Mouse (Mus musculus) left cerebral cortex, adult 9 months (tissue): ENCODE measurements around the gene Nr5a1.

Experiments
- DNase-seq, 2 experiments: peaks; one replicate each; pipeline ENCODE4 v3.0.0; 2022; ENCODE audit warnings: low spot score in 2 of 2

The Nr5a1 gene

DNA sequence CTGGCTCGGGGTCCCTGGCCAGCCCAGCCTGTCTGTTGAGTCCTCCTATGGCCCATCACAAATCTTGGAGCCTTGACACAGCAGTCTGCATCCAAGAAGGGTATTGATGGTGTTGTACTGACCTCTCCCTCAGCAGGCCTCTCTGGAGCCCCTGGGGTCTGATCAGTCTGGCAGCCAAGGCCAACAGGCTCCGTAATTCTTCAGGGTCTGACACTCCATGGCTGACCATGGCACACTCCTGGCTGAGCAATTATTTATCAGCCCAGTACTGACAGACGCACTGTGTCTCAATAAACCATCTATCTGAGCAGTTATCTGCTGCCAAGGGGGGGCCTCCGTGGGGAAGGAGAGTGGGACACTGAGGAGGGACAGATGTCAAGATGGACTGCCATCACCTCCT lies 9.3 kb downstream of the Nr5a1 start:
- no peak for DNase-seq

DNA sequence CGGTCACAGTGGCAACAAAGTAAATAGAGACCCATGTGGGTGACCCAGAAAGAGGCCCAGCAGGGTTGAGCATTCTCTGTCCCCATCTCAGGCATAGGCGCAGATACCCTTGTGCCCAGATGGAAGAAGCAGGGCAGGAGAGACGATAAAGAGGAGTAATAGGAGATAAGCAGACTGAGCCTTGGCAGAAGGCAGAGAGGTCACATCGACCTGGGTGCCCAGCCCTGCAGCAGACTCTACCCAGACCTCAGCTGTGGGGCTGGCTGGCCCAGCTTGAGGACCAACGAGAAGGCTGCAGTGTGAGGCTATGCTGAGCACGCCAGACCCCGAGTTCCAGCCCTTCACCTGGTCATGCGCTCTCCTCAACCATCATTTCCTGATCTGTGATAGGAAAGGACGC lies 10.0 kb downstream of the Nr5a1 start:
- DNase-seq = no peak

DNA sequence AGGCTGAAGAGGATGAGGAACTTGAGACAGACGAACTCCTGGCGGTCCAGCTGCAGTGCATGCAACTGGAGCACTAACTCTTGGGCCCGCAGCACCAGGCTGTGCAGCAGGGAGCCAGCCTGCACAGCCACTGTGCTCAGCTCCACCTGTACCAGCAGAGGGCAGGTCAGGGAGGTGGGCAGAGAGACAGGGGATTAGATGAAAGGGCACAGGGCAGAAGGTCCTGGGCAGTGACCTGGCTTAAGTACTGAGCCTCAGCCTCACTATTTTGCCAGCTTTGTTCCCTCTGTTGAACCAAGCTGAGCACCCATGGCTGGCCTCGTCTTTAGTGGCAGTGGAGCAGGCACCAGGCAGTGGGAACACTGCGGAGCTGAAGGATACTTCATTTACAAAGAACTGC lies 14.2 kb downstream of the Nr5a1 start:
- no peak for DNase-seq

DNA sequence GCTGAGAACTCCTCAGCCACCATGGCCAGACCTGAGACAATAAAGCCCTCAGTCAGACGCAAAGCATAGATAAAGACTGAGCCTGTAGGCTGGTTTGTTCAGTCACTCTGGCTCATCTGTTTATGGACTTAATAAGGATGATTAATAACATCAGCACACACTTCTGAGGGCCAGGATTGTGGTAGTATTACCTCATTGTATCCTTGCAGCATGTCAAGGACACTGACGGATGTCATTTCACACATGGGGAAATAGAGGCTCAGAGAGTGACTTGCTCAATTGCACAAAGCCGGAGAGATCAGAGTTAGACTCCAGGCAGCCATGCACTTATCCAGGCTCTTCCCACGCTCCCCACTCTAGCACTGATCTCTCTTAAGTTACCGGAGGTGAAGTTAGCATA lies 15.7 kb downstream of the Nr5a1 start:
- DNase-seq = no peak

DNA sequence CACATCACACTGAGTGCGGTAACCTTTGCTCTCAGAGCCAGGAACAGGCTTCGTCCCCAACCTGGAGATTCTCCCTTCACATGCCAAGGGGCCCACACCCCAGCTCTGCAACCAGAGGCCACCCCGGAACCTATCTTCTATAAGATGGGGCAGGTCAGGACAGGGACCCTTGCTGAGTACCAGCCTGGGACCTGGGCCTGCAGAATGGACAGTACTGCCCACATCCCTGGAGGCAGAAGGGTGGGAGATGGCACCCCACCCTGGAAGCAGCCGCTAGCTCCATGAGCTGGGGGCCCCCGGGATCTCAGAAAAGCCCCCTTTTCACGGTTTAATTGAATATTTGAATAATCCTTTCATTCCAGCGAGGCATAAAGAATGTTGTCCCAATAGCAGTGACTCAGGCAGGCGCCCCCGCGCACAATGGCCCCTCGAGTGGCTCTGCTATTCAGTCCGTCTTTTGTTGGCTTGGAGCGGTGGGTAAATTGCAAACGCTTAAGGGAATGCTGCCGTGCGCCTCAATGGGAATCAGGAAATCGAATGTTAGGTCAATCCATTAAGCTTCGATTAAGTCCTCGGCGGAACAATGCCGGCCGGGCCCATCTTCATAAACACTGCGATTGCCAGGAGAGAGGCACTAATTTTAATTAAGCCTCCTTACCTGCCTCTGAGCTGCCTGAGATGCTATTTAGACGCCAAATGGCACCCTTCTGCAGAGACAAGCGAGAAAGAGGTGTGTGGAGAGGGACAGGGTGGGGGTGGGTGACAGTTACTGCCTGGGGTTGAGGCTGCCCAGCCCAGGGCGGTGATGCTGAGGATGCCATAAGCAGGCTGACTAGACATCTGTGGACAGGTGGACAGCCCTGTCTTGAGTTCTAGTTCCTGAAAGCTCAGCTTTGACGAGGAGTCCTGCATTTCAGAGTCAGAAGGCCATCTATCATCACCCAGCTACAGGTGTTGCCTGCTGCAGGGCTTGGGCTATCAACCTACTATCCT lies 16.9 kb downstream of the Nr5a1 start:
- DNase-seq = no peak

DNA sequence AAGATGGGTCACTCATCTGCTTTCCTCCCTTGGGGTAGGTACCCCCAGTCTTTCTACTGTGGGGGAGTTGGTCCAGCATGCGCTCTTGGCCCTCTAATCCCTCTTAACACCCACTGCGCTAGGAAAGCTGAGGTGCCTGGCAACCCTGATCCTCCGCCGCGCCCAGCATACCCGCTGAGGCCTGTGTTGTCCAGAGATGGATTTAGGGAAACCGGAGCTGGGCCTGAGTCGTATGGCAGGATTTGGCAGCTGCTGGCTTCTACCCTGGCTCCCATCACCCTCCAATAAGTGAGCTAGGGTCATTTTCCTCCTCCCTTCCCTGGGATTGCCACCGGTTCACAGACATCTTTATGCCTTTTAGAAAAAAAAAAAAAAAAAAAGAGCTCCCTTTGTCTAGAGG lies 18.6 kb downstream of the Nr5a1 start:
- DNase-seq = no peak

DNA sequence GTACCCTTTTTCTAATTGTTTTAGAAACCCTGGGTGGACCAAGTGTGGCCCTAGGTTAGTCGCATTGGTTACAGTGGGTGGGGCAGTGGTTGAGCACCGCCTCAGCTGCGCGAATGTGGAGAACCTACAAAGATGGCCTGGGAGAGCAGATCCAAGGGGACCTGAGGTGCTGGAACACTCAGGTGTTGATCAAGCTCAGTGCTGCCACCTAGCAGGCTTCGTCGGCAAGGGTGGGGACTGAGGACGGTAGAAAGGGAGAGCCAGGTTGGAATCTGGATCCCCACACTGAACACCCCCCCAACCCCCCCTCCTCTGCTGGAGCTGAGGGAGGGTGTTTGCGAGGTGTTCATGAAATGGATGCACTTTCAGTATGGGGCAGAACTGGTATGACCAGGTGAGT lies 22.8 kb downstream of the Nr5a1 start:
- peak in 1 of 2 experiments; percentile 36 for DNase-seq

DNA sequence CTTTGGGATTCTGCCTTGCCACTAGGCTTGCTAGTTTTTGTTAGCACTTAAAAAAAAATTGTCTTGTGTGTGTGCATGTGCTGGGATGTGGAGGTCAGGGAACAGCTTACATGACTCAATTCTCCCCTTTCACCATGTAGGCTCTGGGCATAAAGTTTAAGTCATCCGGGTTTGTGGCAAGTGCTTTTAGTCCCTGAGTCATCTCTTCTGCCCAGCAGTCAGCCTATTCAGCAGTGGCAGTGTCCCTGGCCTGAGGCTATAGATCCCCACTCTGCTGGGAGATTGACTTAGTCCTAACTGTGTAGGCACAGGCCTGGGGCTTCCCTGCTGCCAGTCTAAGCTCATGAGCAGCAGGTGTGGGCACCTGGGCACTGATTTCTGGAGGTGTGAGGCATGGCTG lies 24.5 kb downstream of the Nr5a1 start:
- no peak for DNase-seq

DNA sequence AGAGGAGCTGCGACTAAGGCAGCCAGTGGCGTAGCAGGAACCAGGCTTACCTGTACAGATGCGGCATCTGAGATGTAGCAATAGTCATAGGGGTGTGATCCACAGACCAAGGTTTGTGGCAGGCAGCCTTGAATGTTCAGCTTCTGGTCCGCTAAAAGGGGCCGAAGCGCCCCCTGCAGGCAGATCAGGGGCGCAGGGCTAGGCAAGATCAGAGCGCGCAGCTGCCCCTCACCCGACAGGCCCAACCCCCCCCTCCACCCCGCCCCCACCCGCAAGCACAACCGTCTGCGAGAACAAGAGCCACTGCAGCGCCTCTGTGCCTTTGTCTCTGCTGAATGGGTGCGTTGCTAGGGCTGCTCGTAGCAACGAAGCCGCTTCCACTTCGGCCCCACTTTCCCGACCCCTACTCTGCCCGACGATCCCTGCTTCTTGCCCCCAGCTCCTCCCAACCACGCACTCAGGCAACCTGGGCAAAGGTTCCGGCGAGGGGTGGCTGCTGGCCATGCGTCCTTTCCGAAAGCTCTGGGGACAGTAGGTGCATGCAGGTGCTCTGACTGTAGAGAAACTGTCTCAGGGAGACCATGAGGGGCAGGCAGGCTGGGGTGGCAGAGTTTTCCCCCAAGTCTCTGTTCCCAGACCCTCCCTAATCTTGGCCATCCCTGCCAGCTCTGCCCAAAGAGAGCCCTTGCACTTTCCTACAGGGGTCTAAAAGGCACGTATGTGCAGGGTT lies 25.4 kb downstream of the Nr5a1 start:
- peak in 1 of 2 experiments; percentile 30 for DNase-seq

DNA sequence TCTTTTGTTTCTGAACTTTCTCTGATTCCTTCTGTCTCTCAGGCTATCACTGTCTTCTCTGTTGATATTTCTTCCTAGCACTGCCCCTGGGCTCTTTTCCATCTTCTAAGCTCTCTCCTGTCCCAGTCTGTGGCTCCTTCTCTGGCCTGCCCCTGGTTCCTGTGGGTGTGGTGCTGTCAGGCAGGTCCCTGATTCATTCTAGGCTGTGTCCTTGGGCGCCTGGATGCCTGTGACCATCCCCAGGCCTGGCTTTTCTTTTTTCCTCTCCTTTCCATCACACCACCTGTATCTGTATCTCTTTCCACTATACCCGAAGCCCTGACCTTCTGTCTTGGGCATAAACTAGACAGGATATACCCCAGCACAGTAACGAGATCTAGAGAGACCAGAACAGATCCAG lies 28.6 kb downstream of the Nr5a1 start:
- no peak for DNase-seq

DNA sequence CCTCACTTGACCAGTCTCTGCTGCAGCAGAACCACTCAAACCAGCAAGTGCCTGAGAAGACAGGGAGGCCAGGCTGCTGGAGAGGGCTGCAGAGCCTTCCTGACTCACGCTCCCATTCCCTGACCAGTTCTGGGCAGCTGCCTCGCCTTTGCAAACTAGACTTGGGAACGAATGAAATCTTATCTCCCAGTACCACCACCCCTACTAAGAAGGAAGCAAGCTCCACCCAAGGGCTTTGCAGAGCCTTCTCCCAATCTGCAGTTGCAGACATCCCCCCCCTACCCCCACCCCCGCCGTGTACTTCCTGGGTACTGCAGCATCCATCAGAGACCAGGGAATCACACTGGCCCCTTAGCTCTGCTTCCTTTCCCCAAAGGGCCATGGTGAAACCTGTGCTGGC lies 31.3 kb downstream of the Nr5a1 start:
- no peak for DNase-seq

DNA sequence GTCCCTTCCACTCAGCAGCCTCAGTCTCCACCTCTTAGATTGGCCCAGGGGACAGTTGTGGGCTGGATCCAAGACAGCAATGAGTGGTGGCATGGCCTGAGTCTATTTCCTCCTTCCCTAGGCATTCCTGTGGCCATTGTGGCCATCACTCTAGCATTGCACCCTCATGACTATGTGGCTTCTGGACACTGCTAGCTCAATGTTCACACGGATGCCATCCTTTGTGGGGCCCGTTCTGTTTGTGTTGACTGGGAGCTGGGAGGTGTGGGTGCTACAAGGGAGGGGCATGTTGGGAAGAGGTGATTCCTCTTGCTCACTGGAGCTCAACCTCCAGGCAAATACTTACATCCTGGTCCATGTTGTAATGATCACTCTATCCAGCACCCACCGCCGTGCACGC lies 32.1 kb downstream of the Nr5a1 start:
- DNase-seq = no peak

DNA sequence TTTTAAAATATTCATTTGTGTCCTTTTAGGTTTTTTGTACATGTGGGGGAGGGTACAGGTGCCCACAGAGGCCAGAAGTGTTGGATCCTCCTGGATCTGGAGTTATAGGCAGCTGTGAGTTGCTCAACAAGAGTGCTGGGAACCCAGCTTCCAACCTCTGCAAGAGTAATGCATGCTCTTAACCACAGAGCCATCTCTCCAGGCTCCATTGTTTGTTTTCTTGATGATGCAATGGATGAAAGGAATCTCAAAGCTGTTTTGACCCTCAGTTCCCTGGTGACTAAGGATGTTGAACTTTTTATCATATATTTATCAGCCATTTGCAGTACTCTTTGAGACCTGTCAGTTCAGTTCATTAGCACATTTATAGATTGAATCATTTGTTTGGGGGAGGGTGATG lies 35.4 kb downstream of the Nr5a1 start:
- DNase-seq = no peak

DNA sequence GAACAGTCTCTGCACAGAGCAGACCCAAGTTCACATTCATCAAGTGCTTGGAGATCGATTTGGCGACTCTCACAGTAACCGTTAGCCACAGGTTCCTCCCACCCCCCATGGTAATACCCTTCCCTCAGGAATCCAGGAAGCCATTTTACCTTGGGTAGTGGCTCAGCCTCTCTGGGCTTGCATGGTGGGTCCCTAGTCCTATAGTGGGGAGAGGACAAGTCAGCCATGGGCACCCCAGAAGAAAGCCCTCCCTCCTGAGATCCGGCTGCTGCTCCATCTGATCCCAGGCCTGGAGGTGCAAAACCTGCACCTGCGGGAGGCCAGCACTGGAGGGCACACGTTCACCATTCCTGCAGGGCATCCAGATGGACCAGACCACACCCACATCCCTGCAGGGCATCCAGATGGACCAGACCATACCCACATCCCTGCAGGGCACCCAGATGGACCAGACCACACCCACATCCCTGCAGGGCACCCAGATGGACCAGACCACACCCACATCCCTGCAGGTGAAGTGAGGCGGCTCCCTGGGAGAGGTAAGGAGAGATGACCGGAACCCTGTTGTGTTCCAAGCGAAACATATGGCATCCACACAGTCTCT lies 38.9 kb downstream of the Nr5a1 start:
- DNase-seq = no peak

DNA sequence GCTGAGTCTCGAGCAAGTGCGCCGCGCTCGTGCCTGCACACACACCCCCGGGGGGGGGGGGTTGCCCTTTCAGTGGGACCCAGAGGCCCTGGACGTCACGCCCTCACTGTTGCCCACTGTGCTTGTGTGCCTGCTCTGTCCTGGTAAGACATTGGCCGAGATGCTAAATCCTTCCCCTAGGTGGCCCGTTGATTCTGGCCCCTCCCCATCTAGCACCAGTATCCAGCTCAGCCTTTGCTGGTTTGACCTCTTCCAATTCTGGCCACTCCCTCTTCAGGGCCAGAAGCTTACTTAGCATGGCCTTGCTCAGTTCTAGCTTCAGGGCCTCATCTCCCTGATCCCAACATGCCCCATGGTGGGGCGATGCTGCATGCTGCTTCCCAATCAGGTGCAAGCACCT lies 41.8 kb downstream of the Nr5a1 start:
- DNase-seq = no peak

DNA sequence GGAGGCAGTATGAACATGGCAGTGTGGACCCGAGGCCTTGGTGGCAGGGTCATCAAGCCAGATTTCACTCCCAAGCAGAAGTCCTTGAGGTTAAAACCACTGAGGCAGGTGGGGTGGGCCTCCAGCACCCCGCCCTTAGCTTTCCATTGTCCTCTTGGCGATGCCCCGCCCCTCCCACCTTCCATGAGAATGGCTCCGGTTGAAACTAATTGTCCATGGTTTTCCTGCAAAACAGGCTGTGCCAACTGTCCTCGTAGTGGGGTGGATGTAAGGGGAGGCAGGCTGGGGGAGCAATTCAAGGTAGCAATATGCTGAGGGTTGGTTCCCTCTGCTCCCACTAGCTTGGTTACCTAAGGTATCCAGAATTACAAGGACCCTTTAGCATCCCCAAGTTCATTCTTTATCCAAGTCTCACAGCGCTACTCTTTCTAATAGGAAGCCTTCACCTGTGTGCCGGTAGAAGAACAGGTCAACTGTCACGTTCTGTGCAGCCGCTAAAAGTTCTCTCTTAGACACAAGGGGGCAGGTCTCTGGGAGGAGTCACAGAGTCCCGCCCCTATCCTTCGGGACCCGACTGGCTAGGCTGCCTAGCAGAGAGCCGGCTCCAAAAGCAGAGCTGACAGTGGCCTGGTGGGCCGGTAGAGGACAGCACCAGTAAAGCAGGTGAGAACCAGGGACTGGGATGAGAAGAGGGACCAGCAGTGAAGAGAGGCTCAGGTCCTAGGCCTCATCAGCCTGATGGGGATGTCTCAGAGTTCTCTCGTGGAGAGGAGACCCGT lies 45.4 kb downstream of the Nr5a1 start:
- no peak for DNase-seq

DNA sequence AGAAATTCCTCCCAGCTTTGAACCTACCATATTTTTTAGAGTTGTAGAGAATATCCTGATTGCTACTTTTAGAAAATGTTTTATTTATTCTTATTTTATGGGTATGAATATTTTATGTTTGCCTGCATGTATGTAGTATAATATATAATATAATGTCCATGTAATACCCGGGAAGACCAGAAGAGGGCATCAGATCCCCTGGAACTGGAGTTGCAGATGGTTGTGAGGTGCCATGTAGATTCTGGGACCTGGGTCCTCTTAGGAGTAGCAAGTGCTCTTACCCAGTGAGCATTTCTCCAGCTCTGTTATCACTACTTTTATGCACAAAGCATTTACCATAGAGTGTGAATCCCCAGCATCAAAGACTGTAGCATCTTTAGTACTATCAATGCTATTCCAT lies 52.9 kb downstream of the Nr5a1 start:
- DNase-seq = no peak

DNA sequence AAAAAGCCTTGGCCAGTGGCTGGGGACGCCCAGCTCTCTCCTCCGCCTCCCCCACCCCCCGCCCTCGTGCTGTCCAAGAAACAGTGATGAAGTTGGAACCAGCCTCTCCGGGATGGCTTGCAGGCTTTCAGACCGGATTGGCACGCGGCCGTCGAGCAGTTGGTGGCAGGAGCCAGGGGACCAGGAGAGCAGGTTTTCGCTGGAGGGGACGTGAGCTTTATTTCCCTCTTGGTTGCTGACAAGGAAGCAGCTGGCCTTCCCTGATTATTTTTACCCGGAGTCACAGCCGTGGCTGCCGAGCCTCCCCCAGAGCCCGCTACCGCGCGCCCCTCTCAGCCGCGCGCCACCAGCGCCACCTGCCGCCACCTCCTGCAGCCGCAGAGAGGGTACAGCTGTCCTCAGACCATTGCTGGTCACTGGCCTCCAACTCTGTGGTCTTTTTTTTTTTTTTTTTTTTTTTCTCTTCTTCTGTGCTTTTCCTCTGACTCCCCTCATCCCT lies 56.0 kb downstream of the Nr5a1 start:
- peak; percentile 15 to 75 for DNase-seq

DNA sequence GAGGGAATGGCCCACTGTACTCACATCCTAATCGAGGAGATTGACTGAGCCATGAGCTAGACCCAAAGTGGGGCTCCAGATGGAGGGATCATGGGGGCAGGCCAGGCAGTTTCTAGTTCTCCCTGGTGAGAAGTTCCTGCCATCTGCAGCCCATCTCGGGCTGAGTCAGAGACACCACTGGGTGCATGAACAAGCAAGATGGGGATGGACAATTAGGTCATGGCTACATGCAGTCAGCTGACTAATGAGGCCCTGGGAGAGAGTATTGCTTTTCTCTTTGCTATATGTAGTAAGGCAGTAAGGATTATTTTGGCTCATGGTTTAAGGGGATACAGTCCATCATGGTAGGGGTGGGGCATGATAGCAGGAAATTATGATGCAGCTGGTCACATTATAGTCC lies 60.6 kb downstream of the Nr5a1 start:
- DNase-seq = no peak

DNA sequence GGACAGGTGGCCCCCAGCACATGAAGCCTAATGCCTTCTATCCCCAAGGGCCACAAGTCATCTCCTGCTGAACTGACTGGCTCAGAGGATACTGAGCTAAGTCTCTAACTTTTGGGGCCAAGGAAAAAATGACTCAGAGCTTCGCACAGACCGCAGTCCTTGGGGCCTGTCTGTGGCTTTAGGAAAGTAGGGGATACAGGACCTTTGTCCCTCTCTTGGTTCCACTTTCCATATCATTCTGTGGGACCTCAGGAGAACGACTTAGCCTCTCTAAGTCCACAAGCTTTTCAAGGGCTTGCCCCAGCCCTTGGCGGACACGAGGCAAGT lies 61.1 kb downstream of the Nr5a1 start:
- no peak for DNase-seq

DNA sequence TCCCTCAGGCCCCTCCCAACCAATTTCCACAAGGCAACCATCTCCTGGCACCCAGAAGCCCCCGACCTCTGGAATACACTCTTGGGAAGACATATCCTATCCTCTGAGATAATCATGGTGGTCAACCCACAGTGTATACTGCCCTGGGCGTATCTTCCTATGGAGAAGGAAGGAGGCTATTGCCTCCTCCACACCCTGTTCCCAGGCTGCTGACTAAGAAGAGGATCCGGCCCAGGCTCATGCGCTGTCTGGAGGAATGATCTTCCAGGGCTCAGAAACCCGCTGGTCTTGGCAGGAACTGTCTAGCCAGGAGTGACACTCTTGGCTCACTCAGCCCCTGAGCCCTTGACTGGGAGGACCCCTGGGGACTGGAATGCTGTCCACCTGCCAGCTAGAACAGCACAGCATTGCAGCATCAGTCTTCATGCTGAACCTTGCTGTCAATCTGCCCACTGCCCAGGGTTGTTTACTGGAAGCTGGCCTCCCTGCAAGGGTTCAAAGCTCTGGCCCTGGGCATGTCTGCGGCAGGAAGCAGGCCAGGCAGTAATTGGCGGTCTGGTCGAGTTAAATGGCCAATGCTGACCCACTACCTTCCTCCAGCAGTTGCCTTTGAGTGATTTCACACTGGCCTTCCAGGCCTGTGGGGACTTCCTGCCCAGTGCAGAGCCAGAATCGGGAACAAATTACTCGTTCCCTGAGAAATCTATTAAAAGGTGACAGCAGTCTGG lies 61.6 kb downstream of the Nr5a1 start:
- peak in 1 of 2 experiments; percentile 11 for DNase-seq
